In genomic region chr11:52521879-52522278, GRCm38 (mm10) we compare ENCODE assay signal across 8 mouse cellular contexts.
DNase-seq lines count a peak whose midpoint lies in the region; ATAC-seq and TF ChIP-seq lines count a peak whose summit lies in the region.

No protein-coding gene starts in this region.

- peak; percentile 74 for TF ChIP-seq CTCF in cortical plate, adult 2 months (IDR thresholded peaks at IDR 0.05; ENCODE audit: extremely low read depth, insufficient read depth, low read length)
- peak; percentile 75 for TF ChIP-seq CTCF in lung, postnatal 0 days (IDR thresholded peaks at IDR 0.05)
- peak; percentile 82 for TF ChIP-seq CTCF in stomach, postnatal 0 days (IDR thresholded peaks at IDR 0.05; ENCODE audit: low read depth)

- 35% methylated on average over 4 of the region's 4 CpGs for WGBS in limb, embryonic 11.5 days
- 49% methylated on average over 4 of the region's 4 CpGs for WGBS in limb, embryonic 10.5 days
- WGBS in lung, postnatal 0 days = 35% methylated on average over 4 of the region's 4 CpGs
- WGBS in stomach, postnatal 0 days = 49% methylated on average over 4 of the region's 4 CpGs

- H3K27ac ChIP-seq in limb, embryonic 11.5 days (replicated peaks; ENCODE audit: low read depth, low read length) = no peak overlapping the region
- no peak overlapping the region for H3K27ac ChIP-seq in limb, embryonic 10.5 days
- no peak overlapping the region for H3K27ac ChIP-seq in cortical plate, adult 2 months (ENCODE audit: insufficient read depth, low read length)
- H3K27ac ChIP-seq in lung, postnatal 0 days (ENCODE audit: low read length) = no peak overlapping the region
- no peak overlapping the region for H3K27ac ChIP-seq in stomach, postnatal 0 days (replicated peaks)

- no peak overlapping the region for H3K9ac ChIP-seq in limb, embryonic 11.5 days (ENCODE audit: low read length)
- H3K9ac ChIP-seq in lung, postnatal 0 days (replicated peaks; ENCODE audit: low read depth) = no peak overlapping the region
- H3K9ac ChIP-seq in stomach, postnatal 0 days (ENCODE audit: low read length) = no peak overlapping the region

- no peaks in the 10 kb centered on the region for H3K4me1 ChIP-seq in limb, embryonic 11.5 days (ENCODE audit: control insufficient read depth, insufficient read depth, low read length)
- H3K4me1 ChIP-seq in limb, embryonic 10.5 days = no peaks in the 10 kb centered on the region
- peaks cover 2% of the 10 kb centered on the region for H3K4me1 ChIP-seq in cortical plate, adult 2 months (ENCODE audit: control insufficient read depth, insufficient read depth, low read length)
- 0 out of 2 replicates have a peak, but pooled peaks cover 3% of the 10 kb centered on the region for H3K4me1 ChIP-seq in lung, postnatal 0 days (ENCODE audit: insufficient read depth, low read depth, low read length)
- H3K4me1 ChIP-seq in stomach, postnatal 0 days (replicated peaks; ENCODE audit: control insufficient read depth, insufficient read depth) = no peaks in the 10 kb centered on the region

- no peak for TF ChIP-seq EP300 in lung, postnatal 0 days (IDR thresholded peaks at IDR 0.05)
- TF ChIP-seq EP300 in stomach, postnatal 0 days (optimal IDR thresholded peaks at IDR 0.05) = no peak

- peak; percentile 6 for DNase-seq in CD4-positive, CD25-positive, alpha-beta regulatory T cell, adult 2 months (ENCODE audit: low read depth, low spot score)
- DNase-seq in limb, embryonic 11.5 days (ENCODE audit: low spot score) = peak; percentile 74
- DNase-seq in limb, embryonic 10.5 days (ENCODE audit: low spot score) = no peak
- DNase-seq in kidney, postnatal 25 days = peak; percentile 45 to 70
- peak; percentile 78 for DNase-seq in lung, postnatal 0 days (ENCODE audit: low spot score)
- DNase-seq in stomach, postnatal 0 days (ENCODE audit: low spot score) = peak; percentile 48

- no peak for ATAC-seq in CD4-positive, CD25-positive, alpha-beta regulatory T cell, adult 4 months
- ATAC-seq in limb, embryonic 11.5 days (ENCODE audit: insufficient number of reproducible peaks, low FRiP score, low TSS enrichment, low read depth) = no peak
- peak; percentile 25; the same call in 1 of the 2 replicates for ATAC-seq in lung, postnatal 0 days
- no peak for ATAC-seq in stomach, postnatal 0 days (ENCODE audit: low FRiP score, low TSS enrichment)

- no peaks in the 10 kb centered on the region for H3K9me3 ChIP-seq in limb, embryonic 11.5 days (ENCODE audit: control insufficient read depth, low read length)
- H3K9me3 ChIP-seq in limb, embryonic 10.5 days (replicated peaks) = no peaks in the 10 kb centered on the region
- H3K9me3 ChIP-seq in lung, postnatal 0 days (ENCODE audit: low read length) = no peaks in the 10 kb centered on the region
- no peaks in the 10 kb centered on the region for H3K9me3 ChIP-seq in stomach, postnatal 0 days (ENCODE audit: control insufficient read depth, low read length)

- no peaks in the 10 kb centered on the region for H3K36me3 ChIP-seq in limb, embryonic 11.5 days (ENCODE audit: control insufficient read depth, insufficient read depth, low read length)
- no peaks in the 10 kb centered on the region for H3K36me3 ChIP-seq in limb, embryonic 10.5 days
- no peaks in the 10 kb centered on the region for H3K36me3 ChIP-seq in lung, postnatal 0 days (ENCODE audit: insufficient read depth, low read length)
- no peaks in the 10 kb centered on the region for H3K36me3 ChIP-seq in stomach, postnatal 0 days (ENCODE audit: control insufficient read depth, insufficient read depth, low read length)

- TF ChIP-seq POLR2A in cortical plate, adult 2 months (IDR thresholded peaks at IDR 0.05; ENCODE audit: extremely low read depth, insufficient read depth, low read length) = no peak

- H3K4me3 ChIP-seq in limb, embryonic 11.5 days (ENCODE audit: low read depth, low read length) = no peak overlapping the region
- no peak overlapping the region for H3K4me3 ChIP-seq in limb, embryonic 10.5 days
- H3K4me3 ChIP-seq in cortical plate, adult 2 months (ENCODE audit: insufficient read depth, low read length) = no peak overlapping the region
- H3K4me3 ChIP-seq in lung, postnatal 0 days (ENCODE audit: low read depth, low read length) = no peak overlapping the region
- H3K4me3 ChIP-seq in stomach, postnatal 0 days (ENCODE audit: low read depth, low read length) = no peak overlapping the region

- H3K27me3 ChIP-seq in limb, embryonic 11.5 days (ENCODE audit: control insufficient read depth, insufficient read depth, low read length) = no peaks in the 10 kb centered on the region
- no peaks in the 10 kb centered on the region for H3K27me3 ChIP-seq in limb, embryonic 10.5 days (ENCODE audit: low read depth, poor library complexity, severe bottlenecking)
- no peaks in the 10 kb centered on the region for H3K27me3 ChIP-seq in lung, postnatal 0 days (replicated peaks; ENCODE audit: insufficient read depth, low read length)
- H3K27me3 ChIP-seq in stomach, postnatal 0 days (ENCODE audit: control insufficient read depth, insufficient read depth, low read length) = no peaks in the 10 kb centered on the region

- no peak overlapping the region for H3K4me2 ChIP-seq in limb, embryonic 11.5 days (ENCODE audit: low read depth, severe bottlenecking)
- no peak overlapping the region for H3K4me2 ChIP-seq in lung, postnatal 0 days (replicated peaks; ENCODE audit: low read depth, low read length)
- H3K4me2 ChIP-seq in stomach, postnatal 0 days (replicated peaks; ENCODE audit: low read depth) = no peak overlapping the region
